Mouse (Mus musculus) Patski (cell line): Measurements from ENCODE around the gene Cap1. TPM values are rescaled to one million over a fixed set of nuclear protein-coding genes. Genes with fewer than 3 reads are reported as not detected.
"Not testable (repeated sequence)": the region's sequence is repeated elsewhere in the genome, so short reads cannot be mapped to it uniquely, and the experiment has no call there.

Experiments used
- ATAC-seq: fragments of 100-300 bp; one replicate; pipeline ENCODE4 v1.8.0; 2021
- CTCF ChIA-PET: fragments of 350-600 bp; sonication (Branson Sonifier 250); formaldehyde crosslinking; loops from one replicate; lab custom pipeline; 2022; ENCODE audit warnings: inconsistent platforms; lab: Charles Lee
- POLR2A ChIA-PET: fragments of 350-600 bp; sonication (Branson Sonifier 250); formaldehyde crosslinking; loops from one replicate; lab custom pipeline; 2022; ENCODE audit warnings: antibody characterized with exemption, inconsistent platforms; lab: Charles Lee
- DNase-seq: peaks from one replicate; pipeline ENCODE4 v3.0.0-alpha.2; 2011; ENCODE audit warnings: low read depth, low spot score
- H3K27me3 ChIP-seq: fragments of 371-371 bp; one replicate; pipeline ENCODE4 v1.5.1; 2021
- CTCF ChIP-seq: fragments of 100-300 bp; IDR thresholded peaks from one replicate; pipeline ENCODE4 v1.5.1; 2021
- in situ Hi-C: fragments of 300-500 bp; cut with MboI; formaldehyde crosslinking; loops from 3 replicates; pipeline ENCODE4 v1.11.1; 2018; ENCODE audit warnings: low pct_unique_long_range_greater_than_20kb, mixed read lengths
- polyA plus RNA-seq: library from polyadenylated mRNA; unstranded; gene quantifications from one replicate; pipeline ENCODE4 v1.2.3, GENCODE M21; 2021

The Cap1 gene
- polyA plus RNA-seq, 1 experiment from 2014 or later: 145 TPM

DNA sequence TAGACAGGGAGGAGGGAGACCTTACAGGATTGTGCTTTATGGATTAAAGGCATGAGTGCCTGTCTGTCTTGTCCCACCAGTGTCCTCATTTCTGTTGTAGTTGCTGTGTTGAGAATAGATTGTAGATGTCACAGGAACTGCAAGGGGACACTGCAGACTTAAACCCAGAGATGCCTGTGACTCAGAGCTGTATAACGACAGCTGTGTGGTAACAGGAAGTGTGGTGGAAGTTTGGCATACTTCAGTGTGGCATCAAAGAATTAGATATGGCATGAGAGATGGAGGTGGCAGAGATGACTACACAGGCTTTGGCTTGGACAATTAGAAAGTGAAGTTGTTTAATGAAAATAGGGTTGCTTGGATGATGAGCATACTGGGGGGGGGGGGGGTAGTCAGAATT, 47.4 kb downstream of the Cap1 start:
- POLR2A ChIA-PET: no interaction called here
- ATAC-seq (no peak), DNase-seq (no peak)
- CTCF ChIA-PET: interaction anchor here (2.4 kb wide), 1 partner anchor 19 kb away, joined by 6 read pairs; no protein-coding TSS in a partner anchor
- no peak for TF ChIP-seq CTCF
- in situ Hi-C loops: no loop called here
- H3K27me3 ChIP-seq: no peaks in the 10 kb centered on the region

DNA sequence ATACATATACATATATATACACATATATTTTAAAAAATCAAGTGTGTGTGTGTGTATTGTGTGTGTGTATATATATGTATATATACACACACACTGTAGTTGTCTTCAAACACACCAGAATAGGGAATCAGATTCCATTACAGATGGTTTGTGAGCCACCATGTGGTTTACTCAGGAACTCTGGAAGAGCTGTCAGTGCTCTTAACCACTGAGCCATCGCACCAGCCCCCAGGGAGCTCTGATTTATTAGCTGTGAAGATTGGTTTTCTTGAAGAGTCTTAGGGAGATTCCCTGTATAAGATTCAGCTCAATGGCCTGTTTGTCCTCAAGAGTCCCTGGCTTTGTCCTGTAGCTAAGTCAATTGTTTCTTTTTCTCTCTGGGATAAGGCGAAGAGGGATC, 47.9 kb downstream of the Cap1 start:
- no peak for TF ChIP-seq CTCF
- ChIA-PET CTCF (interaction anchor here (2.4 kb wide), 1 partner anchor 20 kb away, joined by 6 read pairs; no protein-coding TSS in a partner anchor), POLR2A (no interaction called here)
- no peak for DNase-seq
- in situ Hi-C loops: no loop called here
- ATAC-seq: no peak
- H3K27me3 ChIP-seq: peaks cover 3% of the 10 kb centered on the region

DNA sequence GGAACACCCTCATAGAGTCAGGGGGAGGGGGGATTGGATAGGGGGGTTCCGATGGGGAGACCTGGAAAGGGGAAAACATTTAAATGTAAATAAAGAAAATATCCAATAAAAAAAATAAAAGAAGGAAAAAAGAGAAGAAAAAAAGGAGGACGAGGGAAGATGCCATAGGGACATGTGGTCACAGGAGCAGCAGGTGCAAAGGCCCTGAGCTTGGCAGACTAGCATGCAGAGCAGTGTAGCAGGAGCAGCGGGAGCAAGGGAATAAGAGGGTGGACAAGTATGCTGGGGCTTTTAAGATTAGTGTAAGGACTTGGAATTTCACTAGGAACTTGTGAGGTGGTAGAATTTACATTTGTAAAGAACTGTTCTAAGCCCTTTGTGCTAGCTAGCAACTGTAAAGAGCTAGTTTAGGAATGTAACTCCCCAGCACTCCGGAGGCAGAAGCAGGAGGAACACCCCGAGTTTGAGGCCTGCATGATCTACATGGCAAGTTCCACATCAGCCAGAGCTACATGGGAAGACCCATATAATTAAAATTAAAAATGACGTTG, 48.6 kb downstream of the Cap1 start:
- ChIA-PET POLR2A (no interaction called here), CTCF (interaction anchor here (2.4 kb wide), 1 partner anchor 20 kb away, joined by 6 read pairs; no protein-coding TSS in a partner anchor)
- TF ChIP-seq CTCF: peak; percentile 36
- in situ Hi-C loops: no loop called here
- no peak for DNase-seq
- H3K27me3 ChIP-seq: peaks cover 3% of the 10 kb centered on the region
- no peak for ATAC-seq

DNA sequence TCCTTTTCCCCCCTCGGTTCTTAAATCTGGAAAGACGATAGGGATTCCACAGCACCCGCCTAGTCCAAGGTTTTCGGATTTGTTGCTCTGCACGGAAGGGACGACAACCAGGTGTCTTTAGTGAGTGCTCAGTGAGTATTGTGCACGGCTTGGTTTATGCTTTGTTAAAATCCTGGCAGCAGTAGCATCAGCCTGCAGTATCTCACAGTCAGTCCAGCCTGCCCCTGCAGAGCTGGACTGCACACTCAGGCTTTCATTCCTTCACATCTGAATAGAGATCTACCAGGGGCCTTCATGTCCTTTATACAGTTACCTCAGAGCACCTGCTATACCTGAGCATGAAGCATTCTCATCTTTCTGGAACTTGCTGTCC, 49.5 kb downstream of the Cap1 start:
- ATAC-seq: peak; percentile 27
- POLR2A ChIA-PET: no interaction called here
- CTCF ChIA-PET: interaction anchor here (2.4 kb wide), 1 partner anchor 21 kb away, joined by 6 read pairs; no protein-coding TSS in a partner anchor
- H3K27me3 ChIP-seq: peaks cover 3% of the 10 kb centered on the region
- in situ Hi-C loops: no loop called here
- DNase-seq: no peak
- TF ChIP-seq CTCF: no peak

DNA sequence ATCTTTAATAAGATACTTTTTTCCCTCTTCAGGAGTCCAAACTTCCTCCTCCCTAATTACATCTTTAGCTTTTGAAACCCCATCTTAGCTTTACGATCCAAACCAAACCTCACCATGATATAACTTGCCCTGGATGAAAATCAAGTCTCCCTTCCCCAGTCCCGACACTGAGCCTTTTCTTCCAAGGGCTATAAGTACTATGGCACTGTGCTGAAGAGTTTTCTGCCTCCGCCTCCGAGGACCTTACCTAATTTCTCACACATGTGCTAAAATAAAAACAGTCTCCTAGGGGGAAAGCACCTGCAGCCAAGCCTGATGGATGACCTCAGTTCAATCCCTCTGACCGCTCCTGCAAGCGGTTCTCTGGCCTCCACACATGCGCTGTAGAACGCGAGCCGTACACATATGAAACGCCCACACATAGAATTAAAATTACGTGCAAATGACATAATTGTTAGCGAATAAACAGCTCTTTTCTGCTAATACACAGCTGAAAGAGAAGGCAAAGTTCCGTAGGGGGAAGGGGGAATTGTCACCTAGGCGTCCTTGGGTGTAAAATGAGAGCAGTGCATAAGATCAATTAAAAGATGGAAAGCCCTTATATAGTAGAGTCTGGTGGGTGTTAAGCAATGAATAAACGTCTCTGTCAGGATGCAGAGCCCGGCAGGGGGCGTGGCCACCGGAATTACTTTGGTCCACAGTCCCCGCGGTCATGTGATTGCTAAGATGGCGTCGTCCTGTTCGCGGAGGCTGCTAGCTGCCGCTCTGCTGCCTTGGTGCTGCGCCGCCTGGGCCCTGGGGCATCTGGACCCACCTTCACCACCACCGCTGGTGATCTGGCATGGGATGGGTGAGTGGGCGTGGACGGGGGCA, 50.1 kb downstream of the Cap1 start, which contains the start of gene Ppt1:
TSS of gene Ppt1 (plus strand) at position 713 of the 873 bp plus-strand sequence.
- in situ Hi-C loops: no loop called here
- POLR2A ChIA-PET: no interaction called here
- peak; percentile 4 for TF ChIP-seq CTCF
- peak; percentile 24 for DNase-seq
- peaks cover 3% of the 10 kb centered on the region for H3K27me3 ChIP-seq
- ATAC-seq: peak; percentile 75
- CTCF ChIA-PET: interaction anchor here (1.7 kb wide), 1 partner anchor 26 kb away, joined by 3 read pairs; no protein-coding TSS in a partner anchor

DNA sequence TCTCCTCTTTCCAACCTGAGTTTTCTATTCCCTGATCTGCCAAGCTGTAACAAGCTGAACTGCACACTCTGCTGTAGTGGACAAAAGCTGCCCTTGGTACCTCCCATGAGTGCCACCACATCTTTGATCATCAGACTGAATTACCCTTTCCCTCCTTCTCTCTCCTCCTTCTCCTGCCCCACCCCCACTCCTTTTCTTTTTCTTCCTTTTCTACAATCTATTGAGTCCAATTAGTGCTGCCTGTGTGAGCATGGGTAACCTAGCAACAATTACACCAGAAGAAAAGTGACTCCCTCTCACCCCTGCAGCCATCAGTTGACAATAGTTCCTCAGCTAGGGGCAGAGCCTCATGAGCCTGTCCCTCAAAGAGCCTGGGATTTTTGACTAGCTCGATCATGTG, 54.0 kb downstream of the Cap1 start:
- ChIA-PET CTCF (no interaction called here), POLR2A (no interaction called here)
- in situ Hi-C loops: no loop called here
- no peak for TF ChIP-seq CTCF
- H3K27me3 ChIP-seq: peaks cover 10% of the 10 kb centered on the region
- ATAC-seq: no peak
- no peak for DNase-seq

GRCm38 (mm10) chr4:122829339-122829738, 56.5 kb downstream of the Cap1 start:
- no peak for TF ChIP-seq CTCF
- ATAC-seq: no peak

DNA sequence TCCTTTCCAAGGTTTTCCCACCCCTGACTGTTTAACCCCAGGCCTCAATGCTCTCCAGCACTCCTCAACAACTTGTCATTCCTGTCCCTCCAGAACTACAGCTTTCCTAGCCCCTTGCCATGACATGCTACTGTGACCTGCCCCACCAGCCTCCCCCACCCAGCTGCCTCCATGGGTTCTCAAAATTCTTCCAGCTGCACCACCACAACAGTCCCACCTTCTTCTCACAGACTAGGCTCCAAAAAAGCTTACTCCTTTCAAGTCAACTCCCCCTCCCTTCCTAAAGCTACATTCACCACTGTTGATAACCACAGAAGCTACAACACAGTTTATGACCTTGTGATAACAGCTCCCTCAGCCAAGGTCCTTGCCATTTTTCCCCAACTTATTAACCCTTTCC, 58.2 kb downstream of the Cap1 start:
- DNase-seq (no peak), ATAC-seq (no peak)
- H3K27me3 ChIP-seq: peaks cover 7% of the 10 kb centered on the region
- ChIA-PET POLR2A (no interaction called here), CTCF (no interaction called here)
- TF ChIP-seq CTCF: no peak
- in situ Hi-C loops: no loop called here

More at GRCm38 (mm10) chr4:122829339-122829738, 56.5 kb downstream of the Cap1 start:
- peaks cover 10% of the 10 kb centered on the region for H3K27me3 ChIP-seq
- in situ Hi-C loops: no loop called here
- ChIA-PET CTCF (interaction anchor here (1.3 kb wide), 1 partner anchor 12 kb away, joined by 3 read pairs; no protein-coding TSS in a partner anchor), POLR2A (no interaction called here)
- no peak for DNase-seq

DNA sequence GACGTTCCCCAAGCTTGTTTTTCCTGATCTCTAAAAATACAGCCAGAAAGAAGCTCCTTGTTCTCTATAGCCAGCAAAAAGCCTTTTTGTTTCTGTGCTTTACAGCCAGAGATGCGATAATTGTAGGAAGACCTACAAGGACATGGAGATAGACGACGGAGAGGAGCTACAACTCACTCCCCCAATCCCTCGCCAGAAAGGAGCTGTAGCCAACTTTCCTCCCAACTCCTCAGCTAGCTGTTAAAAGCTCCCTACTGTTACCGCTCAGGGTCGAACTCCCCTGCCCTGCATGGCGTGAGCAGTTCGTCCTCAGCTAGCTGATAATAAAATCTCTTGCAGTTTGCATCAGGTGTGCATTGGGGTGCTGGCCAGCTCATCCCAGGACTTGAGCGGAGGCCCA, 64.9 kb downstream of the Cap1 start:
- CTCF ChIA-PET, ATAC-seq, in situ Hi-C loops, POLR2A ChIA-PET, H3K27me3 ChIP-seq, DNase-seq: not testable (repeated sequence)

- ATAC-seq (no peak), DNase-seq (no peak)
- ChIA-PET POLR2A (no interaction called here), CTCF (no interaction called here)
- peaks cover 18% of the 10 kb centered on the region for H3K27me3 ChIP-seq
- in situ Hi-C loops: no loop called here
- no peak for TF ChIP-seq CTCF
Measured at GRCm38 (mm10) chr4:122816202-122816601, 69.7 kb downstream of the Cap1 start.

DNA sequence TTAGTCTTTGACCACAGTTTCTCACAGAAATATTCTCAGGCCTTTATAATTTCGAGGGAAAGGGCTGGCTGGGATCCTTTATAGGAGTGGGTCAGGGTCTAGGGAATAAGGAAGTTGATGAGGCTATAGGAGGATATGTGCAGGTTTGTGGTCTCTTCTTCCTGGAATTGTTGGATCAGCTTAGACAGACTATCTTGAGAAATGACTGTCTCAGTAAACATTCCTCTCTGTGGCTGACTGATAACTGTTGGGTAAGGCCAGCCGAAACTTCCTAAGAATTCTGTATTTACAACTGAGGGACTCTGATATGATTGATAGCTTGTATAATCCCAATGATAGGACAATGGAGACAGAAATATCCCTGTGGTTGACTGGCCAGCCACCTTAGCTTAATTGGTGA, 74.0 kb downstream of the Cap1 start:
- H3K27me3 ChIP-seq: peaks cover 12% of the 10 kb centered on the region
- ChIA-PET CTCF (no interaction called here), POLR2A (no interaction called here)
- no peak for ATAC-seq
- in situ Hi-C loops: no loop called here
- TF ChIP-seq CTCF: no peak
- DNase-seq: no peak
